Mouse (Mus musculus) liver, postnatal 0 days (tissue): ENCODE measurements around the gene Asb2. TPM values are rescaled to one million over a fixed set of nuclear protein-coding genes. Genes with fewer than 3 reads are reported as not detected.

Experiments used
- ATAC-seq: fragments of 200-750 bp; cut with Nextera tagmentation; 2 replicates; pipeline ENCODE4 v1.8.0; 2017; ENCODE audit warnings: mild to moderate bottlenecking, moderate library complexity
- DNase-seq: peaks from one replicate; pipeline ENCODE4 v3.0.0-alpha.2; 2016
- H3K27ac ChIP-seq: fragments of 300-500 bp; sonication (generic); 2 replicates; pipeline ENCODE4 v1.5.1; 2014; ENCODE audit warnings: antibody characterized with exemption, moderate library complexity, mild to moderate bottlenecking, low read depth
- H3K27me3 ChIP-seq: fragments of 300-500 bp; sonication (generic); 2 replicates; pipeline ENCODE4 v1.6.1; 2014; ENCODE audit warnings: low read length, control low read depth, mixed read lengths; ENCODE audit not compliant: insufficient read depth
- H3K36me3 ChIP-seq: fragments of 300-500 bp; sonication (generic); replicated peaks from 2 replicates; pipeline ENCODE4 v1.6.1; 2014; ENCODE audit warnings: mild to moderate bottlenecking, control low read depth, low read length, moderate library complexity, mixed read lengths; ENCODE audit not compliant: insufficient read depth
- H3K4me1 ChIP-seq: fragments of 300-500 bp; sonication (generic); 2 replicates; pipeline ENCODE4 v1.6.1; 2014; ENCODE audit warnings: antibody characterized with exemption, mild to moderate bottlenecking, control low read depth; ENCODE audit not compliant: insufficient read depth
- H3K4me2 ChIP-seq: fragments of 300-500 bp; sonication (generic); 2 replicates; pipeline ENCODE4 v1.6.1; 2014; ENCODE audit warnings: low read depth, mild to moderate bottlenecking, low read length, moderate library complexity, mixed read lengths
- H3K4me3 ChIP-seq: fragments of 300-500 bp; sonication (generic); 2 replicates; pipeline ENCODE4 v1.5.1; 2014; ENCODE audit warnings: low read depth, low read length
- H3K9ac ChIP-seq: fragments of 300-500 bp; sonication (generic); replicated peaks from 2 replicates; pipeline ENCODE4 v1.6.1; 2014; ENCODE audit warnings: mild to moderate bottlenecking, moderate library complexity
- H3K9me3 ChIP-seq: fragments of 300-500 bp; sonication (generic); 2 replicates; pipeline ENCODE4 v1.6.1; 2016; ENCODE audit warnings: mild to moderate bottlenecking, control low read depth, low read length, mixed read lengths
- CTCF ChIP-seq: sonication (generic); IDR thresholded peaks from 2 replicates; pipeline ENCODE4 v1.5.1; 2016; ENCODE audit warnings: antibody characterized with exemption, low read depth
- EP300 ChIP-seq: IDR thresholded peaks from 2 replicates; pipeline ENCODE4 v1.6.1; 2016; ENCODE audit warnings: antibody characterized with exemption, low read depth, mild to moderate bottlenecking
- WGBS: fragments of 180-500 bp; shearing (Covaris S2); extraction: QIAGEN DNeasy Blood & Tissue Kit; methylation state at CpG from one replicate; pipeline ENCODE4 v1.1.7; 2014; ENCODE audit not compliant: insufficient replicate concordance; 5-methylcytosine and 5-hydroxymethylcytosine counted together
- polyA plus RNA-seq: library from polyadenylated mRNA; unstranded; fragments of >200 nt; fragmentation: Nextera tagmentation; extraction: Ambion mirVana; gene quantifications from 2 replicates; pipeline ENCODE4 v1.2.1, GENCODE M21; 2015

Asb2 gene
- 5.7 and 5.9 TPM in 2 replicates for polyA plus RNA-seq

DNA sequence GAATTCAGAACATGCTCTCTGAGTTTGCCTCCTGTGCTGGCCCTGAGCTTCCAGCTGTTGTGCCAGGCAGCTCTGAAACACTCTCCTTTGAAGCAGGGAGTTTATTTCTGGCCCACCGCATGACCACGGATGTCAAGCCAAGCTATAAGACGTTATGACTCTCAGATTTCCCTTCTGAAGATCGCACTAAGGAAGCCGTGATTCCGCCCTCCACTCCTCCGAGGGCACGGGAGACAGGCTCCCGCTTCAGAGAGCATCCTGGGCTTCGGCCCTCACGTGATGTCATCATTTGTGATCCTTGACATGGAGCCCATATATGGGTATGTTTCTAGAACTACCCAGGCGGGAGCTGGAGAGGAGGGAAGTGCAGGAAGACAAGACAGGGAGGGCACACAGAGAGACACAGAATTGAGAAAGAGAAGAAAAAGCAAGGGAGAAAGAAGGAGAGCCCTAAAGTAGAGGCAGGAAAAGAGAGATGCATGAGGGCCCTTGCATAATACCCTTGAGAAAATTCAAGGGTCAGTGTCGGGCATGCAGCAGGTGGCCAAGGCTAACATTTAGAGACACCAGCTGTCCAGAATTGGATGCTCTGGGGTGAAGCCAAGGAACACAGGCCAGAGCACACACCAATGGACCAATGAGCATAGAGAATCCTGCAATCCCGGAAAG lies at the start of gene Asb2:
Asb2 (minus strand) TSS at position 256 of the 669 bp plus-strand sequence.
- ATAC-seq (no peak), DNase-seq (no peak)
- Histone ChIP-seq H3K4me1 (no peaks in the 10 kb centered on the region), H3K9me3 (no peaks in the 10 kb centered on the region), H3K4me3 (no peak within 1 kb of the TSS), H3K27ac (no peak within 1 kb of the TSS), H3K27me3 (no peaks in the 10 kb centered on the region), H3K9ac (no peak within 1 kb of the TSS), H3K36me3 (no peaks in the 10 kb centered on the region), H3K4me2 (no peak within 1 kb of the TSS)
- WGBS = 54% methylated on average over 14 of the region's 14 CpGs
- TF ChIP-seq CTCF = no peak
- no peak for TF ChIP-seq EP300

DNA sequence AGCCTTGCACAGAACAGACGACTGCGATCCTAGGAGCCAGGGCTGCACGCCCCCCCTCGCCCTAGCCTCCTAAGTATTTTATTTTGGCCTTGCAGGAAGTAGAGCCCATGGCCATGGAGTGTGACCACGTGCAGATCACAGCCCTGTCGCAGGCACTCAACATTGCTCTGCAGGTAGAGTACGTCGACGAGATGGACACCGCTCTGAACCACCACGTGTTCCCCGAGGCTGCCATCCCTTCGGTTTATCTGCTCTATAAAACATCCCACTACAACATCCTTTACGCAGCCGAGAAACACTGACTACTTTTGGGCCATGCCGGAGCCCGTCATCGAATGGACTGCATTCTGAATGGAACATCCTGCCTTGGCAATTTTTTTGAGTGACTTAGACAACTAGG lies 48.3 kb upstream of the Asb2 start:
- Histone ChIP-seq H3K27me3 (no peaks in the 10 kb centered on the region), H3K9me3 (no peaks in the 10 kb centered on the region), H3K27ac (no peak overlapping the region), H3K9ac (no peak overlapping the region), H3K4me3 (no peak overlapping the region), H3K4me1 (no peaks in the 10 kb centered on the region), H3K4me2 (no peak overlapping the region), H3K36me3 (peaks cover 89% of the 10 kb centered on the region)
- WGBS = 89% methylated on average over 18 of the region's 18 CpGs
- DNase-seq (no peak), ATAC-seq (no peak)
- no peak for TF ChIP-seq EP300
- TF ChIP-seq CTCF = no peak

DNA sequence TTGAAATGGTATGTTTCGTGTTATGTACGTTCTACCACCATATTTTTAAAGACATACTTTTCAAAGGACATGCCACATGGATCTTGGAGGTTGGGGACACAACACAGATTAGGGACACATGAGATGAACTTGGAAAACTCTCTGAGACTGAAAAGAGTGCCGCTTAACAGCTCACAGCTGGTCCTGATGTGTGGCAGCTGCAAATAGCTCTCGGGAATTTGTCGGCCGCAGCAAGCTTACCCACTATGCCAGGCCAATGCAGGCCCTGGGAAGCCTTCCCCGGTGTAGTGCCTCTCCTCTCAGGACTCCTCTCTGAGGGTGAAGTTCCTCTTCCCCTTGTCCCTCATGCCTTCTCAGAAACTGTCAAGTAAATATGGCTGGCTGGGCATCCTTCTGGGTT lies 41.0 kb upstream of the Asb2 start:
- peaks cover 31% of the 10 kb centered on the region for H3K4me1 ChIP-seq
- ATAC-seq = no peak
- TF ChIP-seq CTCF (no peak), EP300 (no peak)
- H3K4me3 ChIP-seq = no peak overlapping the region
- no peak for DNase-seq
- 73% methylated on average over 7 of the region's 7 CpGs for WGBS
- H3K27me3 ChIP-seq = no peaks in the 10 kb centered on the region
- H3K27ac ChIP-seq = peak overlapping the region; percentile 74
- no peak overlapping the region for H3K4me2 ChIP-seq
- no peaks in the 10 kb centered on the region for H3K9me3 ChIP-seq
- peaks cover 26% of the 10 kb centered on the region for H3K36me3 ChIP-seq
- no peak overlapping the region for H3K9ac ChIP-seq

DNA sequence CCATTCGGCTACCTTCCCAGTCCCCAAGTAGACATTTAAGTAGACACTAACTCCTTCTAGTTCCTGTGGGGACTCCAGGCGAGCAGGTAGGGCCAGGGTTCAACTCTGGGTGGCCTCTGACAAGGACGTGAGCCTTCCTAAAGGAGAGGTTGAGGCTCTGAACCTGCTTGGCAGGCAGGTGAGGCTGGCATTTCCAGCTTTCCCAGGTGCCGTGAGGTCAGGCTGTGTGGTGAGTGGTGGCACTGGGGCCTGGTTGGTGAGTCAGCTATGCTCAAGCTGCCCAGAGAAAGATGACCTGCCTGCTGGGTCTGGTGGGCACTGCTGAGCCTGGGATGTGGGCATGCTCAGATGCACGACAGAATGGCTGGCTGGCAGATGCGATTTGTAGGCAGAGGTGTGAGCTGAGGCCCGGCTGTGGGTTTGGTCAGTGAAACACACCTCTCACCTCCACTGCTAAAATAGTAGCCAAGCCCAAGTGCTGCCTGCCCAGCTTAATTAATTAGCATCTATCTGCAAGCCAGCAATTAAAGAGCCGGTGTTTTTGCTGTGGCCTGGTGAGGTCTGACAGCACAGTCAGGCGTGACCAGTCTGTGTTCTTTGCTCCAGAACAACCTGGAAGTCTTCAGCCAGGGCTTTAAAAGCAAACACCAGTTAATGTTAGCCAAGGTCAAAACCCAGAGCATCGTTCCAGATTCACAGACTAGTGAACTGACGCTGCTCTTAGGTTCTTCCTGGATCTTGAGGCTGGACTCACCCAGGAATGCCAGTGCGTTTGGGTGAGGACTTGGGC lies 39.9 kb upstream of the Asb2 start:
- no peak overlapping the region for H3K4me3 ChIP-seq
- 0 out of 2 replicates have a peak overlapping the region, but pooled peaks have one; percentile 14 for H3K4me2 ChIP-seq
- peak overlapping the region; percentile 34 for H3K9ac ChIP-seq
- 74% methylated on average over 12 of the region's 12 CpGs for WGBS
- ATAC-seq (no peak), DNase-seq (no peak)
- no peaks in the 10 kb centered on the region for H3K9me3 ChIP-seq
- H3K27me3 ChIP-seq = no peaks in the 10 kb centered on the region
- peak overlapping the region; percentile 74 for H3K27ac ChIP-seq
- H3K4me1 ChIP-seq = peaks cover 34% of the 10 kb centered on the region
- TF ChIP-seq EP300 = no peak
- no peak for TF ChIP-seq CTCF
- peaks cover 17% of the 10 kb centered on the region for H3K36me3 ChIP-seq

DNA sequence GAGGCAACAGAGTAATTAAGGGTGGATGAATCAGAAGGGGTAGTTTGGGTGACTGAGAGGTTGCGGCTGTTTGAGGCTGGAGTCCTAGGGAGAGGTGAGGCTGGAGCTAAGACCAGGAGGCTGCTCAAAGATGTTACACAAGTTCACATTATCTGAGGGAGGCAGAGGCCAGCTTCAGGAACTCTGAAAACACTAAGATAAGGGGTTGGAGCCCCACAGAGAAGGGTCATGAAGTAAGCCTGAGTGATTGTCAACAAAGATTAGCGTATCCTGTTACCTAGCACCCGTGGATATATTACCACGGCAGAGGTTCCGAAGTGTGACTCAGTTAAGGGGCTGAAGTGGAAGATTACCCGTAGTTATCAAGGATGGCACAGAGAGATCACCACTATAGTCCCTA lies 37.7 kb upstream of the Asb2 start:
- TF ChIP-seq EP300 (peak; percentile 97), CTCF (no peak)
- DNase-seq = peak; percentile 44
- Histone ChIP-seq H3K9me3 (no peaks in the 10 kb centered on the region), H3K4me3 (peak overlapping the region; percentile 20), H3K4me1 (peaks cover 50% of the 10 kb centered on the region), H3K27me3 (no peaks in the 10 kb centered on the region), H3K4me2 (peak overlapping the region; percentile 96), H3K9ac (peak overlapping the region; percentile 54), H3K36me3 (peaks cover 9% of the 10 kb centered on the region), H3K27ac (peak overlapping the region; percentile 88)
- ATAC-seq = peak; percentile 81
- 22% methylated on average over 6 of the region's 6 CpGs for WGBS

DNA sequence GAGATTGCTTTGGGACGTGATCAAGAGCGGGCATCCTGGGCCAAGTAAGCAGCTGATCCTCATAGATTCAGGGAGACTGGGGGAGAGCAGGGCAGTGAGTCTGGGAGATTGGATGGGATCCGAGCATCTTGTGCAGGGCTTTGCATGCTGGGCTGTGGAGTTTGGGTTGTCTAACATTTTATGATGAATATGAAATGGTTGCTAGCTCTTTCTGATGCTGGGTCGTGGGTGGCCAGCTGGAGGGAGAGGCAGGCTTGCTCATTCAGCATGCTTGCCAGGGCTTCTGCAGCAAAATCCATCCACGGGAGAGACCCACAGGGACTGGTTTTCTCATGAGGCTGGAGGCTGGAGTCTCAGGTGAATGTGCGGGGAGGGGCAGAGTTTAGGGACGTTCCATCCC lies 35.3 kb upstream of the Asb2 start:
- peak overlapping the region; percentile 96 for H3K4me2 ChIP-seq
- no peak for ATAC-seq
- H3K4me1 ChIP-seq = peaks cover 50% of the 10 kb centered on the region
- no peaks in the 10 kb centered on the region for H3K9me3 ChIP-seq
- peaks cover 7% of the 10 kb centered on the region for H3K36me3 ChIP-seq
- H3K4me3 ChIP-seq = no peak overlapping the region
- WGBS = 86% methylated on average over 7 of the region's 7 CpGs
- H3K27ac ChIP-seq = no peak overlapping the region
- DNase-seq = no peak
- 0 out of 2 replicates have a peak overlapping the region, but pooled peaks have one; percentile 6 for H3K9ac ChIP-seq
- no peaks in the 10 kb centered on the region for H3K27me3 ChIP-seq
- TF ChIP-seq CTCF (no peak), EP300 (no peak)
